8 mouse cellular contexts compared by ENCODE assay signal in genomic region chr2:91070076-91070800, GRCm38 (mm10). TPM values are rescaled to one million over a fixed set of nuclear protein-coding genes. Genes with fewer than 3 reads are reported as not detected.
DNase-seq lines count a peak whose midpoint lies in the region; ATAC-seq lines count a peak whose summit lies in the region.

Gene Slc39a13 (minus strand): TSS chr2:91070417.

- peak; percentile 86 for ATAC-seq in inflammation-experienced regulatory T-cells, adult 6 months
- peak; percentile 85 for ATAC-seq in megakaryocyte-erythroid progenitor cell, adult 5-6 weeks (replicated peaks; ENCODE audit: low FRiP score, low TSS enrichment, poor library complexity, severe bottlenecking)

- intact Hi-C loops in gastrocnemius, postnatal 14 days (cut with DNase I; ENCODE audit: low total_unique reads): no loop called here
- intact Hi-C loops in left cerebral cortex, postnatal 10 days (cut with DNase I): loop anchor here (2.0 kb wide), 1 partner anchor 31 kb away; no protein-coding TSS in a partner anchor

- peak; percentile 98 for DNase-seq in adipocyte (ENCODE audit: low spot score)
- DNase-seq in embryo, embryonic 10 days (ENCODE audit: low spot score): peak; percentile 95
- peak; percentile 97 for DNase-seq in gastrocnemius, postnatal 14 days
- DNase-seq in left cerebral cortex, postnatal 10 days (ENCODE audit: extremely low spot score in 1 of 2, low spot score in 2 of 2): peak; percentile 95 to 97
- DNase-seq in right cerebral cortex, postnatal 25 days: peak; percentile 95
- peak; percentile 97 for DNase-seq in urinary bladder, postnatal 4 days (ENCODE audit: low spot score in 2 of 2)

RNA-seq across cellular contexts. Expression of gene Slc39a13, which starts in this region (rescaled TPM):
- 10 to 100 TPM; 21.7 to 25.9 TPM for total RNA-seq in gastrocnemius, postnatal 14 days (2021)
- 10 to 100 TPM; 18.5 to 28.5 (median 23.3) TPM for polyA plus RNA-seq in inflammation-experienced regulatory T-cells, adult 6 months (2017; shearing (Covaris generic))
- total RNA-seq in left cerebral cortex, postnatal 10 days (2021): 10 to 100 TPM; 25.7 to 27.6 TPM
- total RNA-seq in megakaryocyte-erythroid progenitor cell, adult 5-6 weeks (2014; fragmentation: Nextera tagmentation): 18.9 and 21.3 TPM in 2 replicates
- 6.4 and 10.6 TPM in 2 replicates for total RNA-seq in megakaryocyte-erythroid progenitor cell, adult 5-6 weeks (2017)

Comparison
In these comparisons a context has a peak if more than half of its experiments do, and no peak if none do; other contexts are left out.
1. Peak in every context shown above with its lines: DNase-seq and ATAC-seq.